Mouse (Mus musculus) forelimb bud, embryonic 11.5 days (tissue): ENCODE measurements around the gene Mlf2.

ENCODE experiments used
- DNase-seq: peaks from one replicate; pipeline ENCODE4 v3.0.0-alpha.2; 2012; ENCODE audit warnings: low read depth, low spot score

The Mlf2 gene

GRCm38 (mm10) chr6:124911533-124912218 is 19.5 kb upstream of the Mlf2 start, which contains the start of gene Lag3:
TSS of gene Lag3 (minus strand) at chr6:124911705.
- no peak for DNase-seq

DNA sequence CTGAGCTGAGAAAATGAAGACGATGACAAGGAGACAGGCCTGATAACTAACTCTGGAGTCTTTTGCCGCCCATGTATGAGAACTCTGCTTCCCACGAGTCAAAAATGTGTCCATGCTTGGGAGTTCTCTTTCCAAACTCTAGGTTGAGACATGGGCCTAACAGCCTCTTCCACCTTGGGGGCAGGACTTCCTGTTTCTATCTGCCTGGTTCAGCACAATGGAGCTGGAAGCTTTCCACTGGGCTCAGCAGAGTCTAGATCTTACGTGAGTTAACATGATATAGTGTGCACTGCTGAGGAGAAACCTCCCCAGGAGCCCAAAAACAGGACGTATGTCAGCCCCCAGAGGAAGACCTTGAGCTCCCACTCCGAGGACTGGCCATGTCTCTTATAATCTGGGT is 18.0 kb upstream of the Mlf2 start:
- DNase-seq = no peak

GRCm38 (mm10) chr6:124913721-124914285 is 17.4 kb upstream of the Mlf2 start:
- no peak for DNase-seq

- no peak for DNase-seq
These were observed 16.7 kb upstream of the Mlf2 start for GRCm38 (mm10) chr6:124914511-124914910.

GRCm38 (mm10) chr6:124915160-124915941 is 15.8 kb upstream of the Mlf2 start:
- DNase-seq = no peak

DNA sequence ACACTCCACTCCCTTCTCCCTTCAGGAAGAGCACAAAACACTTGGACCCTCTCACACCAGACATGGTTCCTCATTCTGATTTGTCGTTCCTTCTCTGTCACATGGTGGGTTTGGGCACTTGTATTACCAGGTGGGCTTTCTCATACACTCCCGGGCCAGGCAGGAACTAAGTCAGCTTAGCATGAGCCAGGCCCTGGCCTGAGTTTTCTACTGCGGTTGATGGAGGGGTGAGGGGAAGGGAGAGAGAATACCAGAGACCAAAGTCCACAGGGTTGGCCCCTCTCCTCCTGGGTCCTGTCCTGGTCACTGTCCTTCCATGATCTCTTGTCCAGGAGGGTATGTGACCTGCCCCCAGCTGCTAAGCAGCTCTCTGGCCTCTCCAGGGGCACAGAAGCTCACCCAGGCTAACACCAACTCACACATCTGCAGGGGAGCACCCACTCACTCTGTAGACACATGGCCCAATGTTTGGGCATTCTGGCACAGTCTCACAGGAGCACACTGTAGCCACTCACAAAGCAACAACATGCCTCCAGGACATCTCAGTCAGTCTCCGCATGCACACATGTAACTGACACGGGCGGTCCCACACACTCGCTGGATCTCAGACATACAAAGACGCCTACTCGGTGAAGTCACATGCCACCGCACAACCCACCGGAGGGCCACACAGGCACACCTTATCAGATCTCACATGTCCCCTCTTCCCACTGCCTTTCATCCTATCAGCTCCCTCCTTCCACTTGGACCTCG is 15.1 kb upstream of the Mlf2 start:
- DNase-seq = no peak

DNA sequence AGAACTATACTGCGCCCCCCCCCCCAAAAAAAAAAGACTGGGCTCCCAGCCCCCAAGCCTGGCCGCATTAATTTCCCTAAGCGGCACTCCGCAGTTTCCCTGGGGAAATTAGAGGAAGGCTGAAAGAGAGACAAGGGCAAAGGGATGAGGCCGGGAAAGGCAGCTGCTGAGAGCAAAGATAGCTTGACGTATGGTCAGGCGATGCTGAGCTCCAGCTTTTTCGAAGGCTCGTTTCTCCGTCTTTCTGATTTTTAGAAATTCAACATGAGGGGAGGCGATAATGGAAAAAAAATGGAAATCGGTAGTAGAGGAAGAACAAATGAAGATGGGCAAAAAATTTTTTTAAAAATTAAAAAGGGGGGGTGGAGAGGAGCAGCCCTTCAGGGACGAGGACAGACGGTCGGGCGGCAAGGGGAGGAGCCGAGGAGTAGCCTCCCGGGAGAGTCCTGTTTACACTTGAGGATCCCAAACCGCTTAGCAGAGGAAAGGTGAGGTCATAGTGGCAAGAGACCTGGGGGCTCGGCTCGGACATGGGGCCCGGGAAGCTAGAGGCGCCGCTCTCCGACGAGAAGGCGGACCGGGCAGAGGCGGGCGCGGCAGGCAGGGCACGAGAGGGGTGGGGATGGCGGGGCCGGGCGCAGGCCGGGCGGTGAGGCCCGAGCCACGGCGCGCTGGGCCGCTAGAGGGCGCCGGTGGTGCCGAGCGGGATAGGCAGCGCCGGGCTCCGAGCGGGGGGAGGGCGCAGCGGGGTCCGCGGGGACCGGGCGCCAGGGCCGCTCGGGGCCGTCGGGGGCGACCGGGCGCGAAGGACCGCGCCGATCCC is 14.3 kb upstream of the Mlf2 start:
- DNase-seq = peak; percentile 77

- DNase-seq = peak; percentile 86
These were observed 13.5 kb upstream of the Mlf2 start for GRCm38 (mm10) chr6:124917518-124918330.

GRCm38 (mm10) chr6:124918331-124918690 is 12.9 kb upstream of the Mlf2 start:
- DNase-seq = no peak

GRCm38 (mm10) chr6:124918890-124919627 is 12.1 kb upstream of the Mlf2 start:
- DNase-seq = no peak

- DNase-seq = peak; percentile 97
These were observed 11.4 kb upstream of the Mlf2 start, which contains the start of gene Ptms for GRCm38 (mm10) chr6:124919695-124920317. TSS of gene Ptms (minus strand) at chr6:124920103.

- no peak for DNase-seq
These were observed 10.7 kb upstream of the Mlf2 start for GRCm38 (mm10) chr6:124920318-124921085.

- no peak for DNase-seq
These were observed 9.6 kb upstream of the Mlf2 start for GRCm38 (mm10) chr6:124921539-124921938.

DNA sequence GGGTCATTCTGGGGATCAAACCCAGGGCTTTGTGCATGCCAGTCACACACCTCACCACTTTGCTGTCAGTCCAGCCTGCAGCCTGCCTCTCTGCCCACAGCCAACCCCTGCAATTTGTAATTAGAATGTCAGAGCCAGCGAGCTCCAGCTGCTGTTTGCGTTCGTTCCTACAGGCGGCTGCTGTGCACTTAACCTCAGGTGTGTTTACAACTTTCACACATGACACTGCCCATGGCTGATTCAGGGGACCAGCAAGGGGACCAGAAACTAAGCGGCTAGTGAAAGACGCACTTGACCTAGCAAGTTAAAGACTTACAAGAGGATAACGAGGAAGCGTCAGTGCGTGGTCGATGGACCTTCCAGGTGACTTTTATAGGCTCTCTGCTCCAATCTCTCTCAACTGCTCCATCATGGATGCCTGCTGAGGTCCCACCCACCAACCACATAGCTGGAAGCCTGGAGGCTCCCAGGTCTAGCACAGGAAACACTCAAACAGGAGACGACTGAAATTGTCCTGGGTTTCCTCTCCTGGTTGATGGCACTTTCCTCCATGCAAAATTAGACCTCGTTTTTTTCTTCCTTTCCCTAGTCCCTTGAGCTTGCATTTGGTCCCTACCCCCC is 5.9 kb upstream of the Mlf2 start:
- no peak for DNase-seq

DNA sequence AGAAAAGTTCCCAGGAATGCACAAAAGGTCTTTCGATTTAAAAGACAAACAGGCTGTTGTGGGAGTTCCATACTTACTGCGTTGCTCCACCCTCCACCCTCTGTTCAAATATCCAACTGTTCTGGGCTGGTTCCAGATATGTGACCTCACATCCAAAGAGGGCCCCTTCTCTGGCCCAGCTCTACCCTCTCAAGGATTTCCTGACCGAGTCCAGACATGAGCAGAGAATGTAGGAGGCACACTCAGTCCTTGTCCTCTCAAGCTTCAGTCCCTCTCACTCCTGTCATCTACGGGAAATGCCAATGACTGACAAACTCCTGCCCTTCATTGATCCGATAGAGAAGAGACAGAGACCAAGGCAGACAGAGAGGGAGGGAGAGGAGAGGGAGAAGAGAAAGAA is 5.2 kb upstream of the Mlf2 start:
- no peak for DNase-seq

DNA sequence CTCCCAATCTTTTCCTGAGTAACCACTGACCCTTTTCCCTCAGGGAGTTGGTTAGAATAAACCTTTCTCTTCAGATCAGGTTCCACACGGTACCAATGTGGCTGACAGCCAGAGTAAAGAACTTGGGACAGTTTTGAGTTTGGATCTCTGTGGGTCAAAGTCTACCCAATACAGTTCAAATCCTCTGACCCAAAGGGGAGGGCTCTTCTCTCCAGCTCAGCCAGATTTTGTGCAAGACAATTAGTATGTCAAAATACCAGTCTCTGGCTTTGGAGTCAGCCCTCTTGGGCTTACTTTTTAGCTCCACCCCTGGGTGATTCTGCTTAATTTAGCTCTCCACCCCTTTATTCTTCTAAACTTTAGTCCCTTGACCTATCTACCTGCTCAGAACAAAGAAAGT is 955 bp upstream of the Mlf2 start:
- no peak for DNase-seq

DNA sequence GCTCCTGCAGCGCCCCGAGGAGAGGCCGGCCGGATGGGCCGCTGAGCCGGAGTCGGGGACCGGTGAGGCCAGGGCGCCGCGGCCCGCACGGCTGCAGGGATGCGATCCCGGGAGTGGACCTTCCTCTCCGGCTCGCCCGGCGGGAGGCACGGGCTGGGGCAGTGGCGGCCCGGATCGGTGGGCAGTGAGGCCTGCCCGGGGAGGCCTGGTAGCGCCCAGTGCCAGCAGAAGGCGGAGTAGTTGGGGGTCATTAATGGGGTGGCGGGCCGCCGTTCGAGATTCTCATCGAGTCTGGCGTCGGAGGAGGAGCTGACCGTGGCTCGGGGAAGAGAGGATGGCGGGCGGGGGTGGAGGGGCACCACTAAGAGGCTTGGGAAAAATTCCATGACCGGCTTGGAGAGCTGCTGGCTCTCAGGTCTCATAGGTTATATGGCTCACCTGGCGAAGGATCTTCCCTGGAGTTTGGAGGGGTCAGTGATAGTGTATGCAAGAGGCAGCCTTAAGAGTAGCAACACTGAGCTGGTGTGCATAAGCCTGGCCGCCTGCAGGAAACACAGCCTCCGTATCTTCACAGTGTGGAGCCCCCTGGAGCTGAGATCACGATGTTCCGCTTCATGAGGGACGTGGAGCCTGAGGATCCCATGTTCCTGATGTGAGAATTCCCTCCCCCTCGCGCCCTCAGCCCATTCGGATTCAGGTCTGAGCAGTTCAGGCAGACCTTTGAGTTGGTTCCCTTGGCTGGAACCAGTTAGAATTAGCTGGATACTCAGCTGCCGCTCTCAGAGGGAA is 533 bp downstream of the Mlf2 start:
- no peak for DNase-seq
